Mouse (Mus musculus) lung, postnatal 0 days (tissue): Measurements from ENCODE around the gene 6430548M08Rik. TPM values are rescaled to one million over a fixed set of nuclear protein-coding genes. Genes with fewer than 3 reads are reported as not detected.

Experiments
- ATAC-seq: fragments of 200-750 bp; cut with Nextera tagmentation; 2 replicates; pipeline ENCODE4 v1.8.0; 2017; ENCODE audit warnings: moderate library complexity
- DNase-seq: peaks from one replicate; pipeline ENCODE4 v3.0.0-alpha.2; 2016; ENCODE audit warnings: low spot score
- H3K27ac ChIP-seq: fragments of 300-500 bp; sonication (generic); 2 replicates; pipeline ENCODE4 v1.5.1; 2014; ENCODE audit warnings: antibody characterized with exemption, mild to moderate bottlenecking, low read length, mixed read lengths
- H3K27me3 ChIP-seq: fragments of 300-500 bp; sonication (generic); replicated peaks from 2 replicates; pipeline ENCODE4 v1.6.1; 2014; ENCODE audit warnings: low read length, mixed read lengths; ENCODE audit not compliant: insufficient read depth
- H3K36me3 ChIP-seq: fragments of 300-500 bp; sonication (generic); 2 replicates; pipeline ENCODE4 v1.6.1; 2014; ENCODE audit warnings: low read length, mixed read lengths; ENCODE audit not compliant: insufficient read depth
- H3K4me1 ChIP-seq: fragments of 300-500 bp; sonication (generic); 2 replicates; pipeline ENCODE4 v1.6.1; 2014; ENCODE audit warnings: antibody characterized with exemption, low read depth, low read length, mixed read lengths; ENCODE audit not compliant: insufficient read depth
- H3K4me2 ChIP-seq: fragments of 300-500 bp; sonication (generic); replicated peaks from 2 replicates; pipeline ENCODE4 v1.6.1; 2014; ENCODE audit warnings: low read depth, mild to moderate bottlenecking, low read length, moderate library complexity, mixed read lengths
- H3K4me3 ChIP-seq: fragments of 300-500 bp; sonication (generic); 2 replicates; pipeline ENCODE4 v1.5.1; 2014; ENCODE audit warnings: low read depth, low read length
- H3K9ac ChIP-seq: fragments of 300-500 bp; sonication (generic); replicated peaks from 2 replicates; pipeline ENCODE4 v1.6.1; 2014; ENCODE audit warnings: low read depth, mild to moderate bottlenecking
- H3K9me3 ChIP-seq: fragments of 300-500 bp; sonication (generic); 2 replicates; pipeline ENCODE4 v1.6.1; 2016; ENCODE audit warnings: low read length, mixed read lengths
- CTCF ChIP-seq: IDR thresholded peaks from 2 replicates; pipeline ENCODE4 v1.5.1; 2016; ENCODE audit warnings: antibody characterized with exemption, mild to moderate bottlenecking
- EP300 ChIP-seq: IDR thresholded peaks from 2 replicates; pipeline ENCODE4 v1.6.1; 2016; ENCODE audit warnings: antibody characterized with exemption, mild to moderate bottlenecking, control low read depth
- WGBS: fragments of 180-500 bp; shearing (Covaris S2); extraction: QIAGEN DNeasy Blood & Tissue Kit; methylation state at CpG from one replicate; pipeline ENCODE4 v1.1.7; 2014; 5-methylcytosine and 5-hydroxymethylcytosine counted together
- polyA plus RNA-seq: library from polyadenylated mRNA; unstranded; fragments of >200 nt; fragmentation: Nextera tagmentation; extraction: Ambion mirVana; gene quantifications from 2 replicates; pipeline ENCODE4 v1.2.1, GENCODE M21; 2015

Gene 6430548M08Rik
- polyA plus RNA-seq, 1 experiment from 2014 or later: 16.3 TPM

DNA sequence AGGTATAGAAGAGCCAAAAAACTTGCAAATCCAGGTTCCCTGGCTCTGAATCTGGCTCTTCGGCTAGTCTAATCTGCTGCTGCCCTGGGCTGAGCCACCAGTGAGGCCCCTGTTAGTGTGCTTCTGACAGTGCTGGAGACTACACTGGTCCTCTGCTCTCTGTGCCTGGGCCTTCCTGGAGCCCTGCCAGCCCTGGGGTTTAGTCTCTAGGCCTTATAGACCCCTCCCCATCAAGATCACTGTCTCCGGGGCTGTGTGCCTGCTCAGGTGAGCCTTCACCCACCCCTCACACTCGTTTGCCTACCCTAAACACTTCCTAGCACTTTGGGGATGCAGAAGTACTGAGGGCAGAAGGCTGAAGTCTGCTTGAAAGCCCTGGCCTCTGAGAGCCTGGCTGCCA is 5.5 kb downstream of the 6430548M08Rik start:
- ATAC-seq: no peak
- Histone ChIP-seq H3K9me3 (no peaks in the 10 kb centered on the region), H3K9ac (no peak overlapping the region), H3K27ac (no peak overlapping the region), H3K36me3 (0 out of 2 replicates have a peak, but pooled peaks cover 4% of the 10 kb centered on the region), H3K4me2 (no peak overlapping the region; the same call in 1 of the 2 replicates), H3K4me3 (no peak overlapping the region), H3K4me1 (no peaks in the 10 kb centered on the region; the same call in 1 of the 2 replicates), H3K27me3 (peaks cover 14% of the 10 kb centered on the region)
- WGBS: 56% methylated on average over 3 of the region's 3 CpGs
- no peak for TF ChIP-seq EP300
- no peak for TF ChIP-seq CTCF
- no peak for DNase-seq

DNA sequence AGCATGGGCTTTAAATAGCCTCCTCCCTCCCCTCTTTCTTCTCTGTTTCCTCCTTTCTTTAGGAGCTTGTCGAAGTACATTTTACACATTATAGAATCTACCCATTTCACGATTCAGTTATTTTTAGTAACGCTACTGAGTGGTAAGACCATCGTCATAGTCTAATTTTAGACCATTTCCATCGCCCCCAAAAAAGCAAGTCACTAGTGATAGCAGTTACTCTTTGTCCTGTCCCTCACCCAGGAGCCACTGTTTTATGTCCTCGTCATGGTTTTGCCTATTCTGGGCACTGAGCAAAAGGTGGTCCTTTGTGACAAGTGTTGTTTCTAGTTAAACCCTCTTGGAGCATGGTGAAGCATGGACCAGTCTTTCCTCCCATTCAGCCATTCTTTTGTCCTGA is 6.0 kb downstream of the 6430548M08Rik start:
- Histone ChIP-seq H3K4me3 (no peak overlapping the region), H3K9ac (no peak overlapping the region), H3K36me3 (0 out of 2 replicates have a peak, but pooled peaks cover 4% of the 10 kb centered on the region), H3K27ac (no peak overlapping the region), H3K4me1 (no peaks in the 10 kb centered on the region; the same call in 1 of the 2 replicates), H3K4me2 (no peak overlapping the region), H3K27me3 (peaks cover 9% of the 10 kb centered on the region), H3K9me3 (no peaks in the 10 kb centered on the region)
- DNase-seq (no peak), ATAC-seq (no peak)
- 67% methylated on average over 6 of the region's 6 CpGs for WGBS
- TF ChIP-seq EP300 (no peak), CTCF (no peak)

DNA sequence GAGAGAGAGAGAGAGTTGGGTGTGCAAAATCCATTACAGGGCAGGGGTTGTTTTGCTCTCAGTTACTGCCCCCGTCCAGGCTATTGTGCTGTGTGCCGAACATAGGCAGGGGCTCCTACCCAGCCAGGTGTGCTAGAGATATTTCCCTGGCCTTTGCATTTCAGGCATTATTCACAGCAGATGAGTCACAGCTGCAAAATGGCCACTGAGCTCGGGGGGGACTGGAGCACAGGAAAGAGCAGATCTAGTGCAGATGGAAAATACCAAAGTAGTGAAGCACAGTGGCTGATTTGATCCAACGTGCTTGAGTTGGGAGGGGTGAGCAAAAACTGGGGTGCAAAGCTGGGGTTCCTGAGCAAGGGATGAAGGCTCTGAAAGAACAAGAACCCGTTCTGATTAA is 7.0 kb downstream of the 6430548M08Rik start:
- no peak overlapping the region for H3K4me2 ChIP-seq
- 0 out of 2 replicates have a peak, but pooled peaks cover 4% of the 10 kb centered on the region for H3K36me3 ChIP-seq
- no peak overlapping the region for H3K9ac ChIP-seq
- no peak for ATAC-seq
- no peaks in the 10 kb centered on the region; the same call in 1 of the 2 replicates for H3K4me1 ChIP-seq
- no peak overlapping the region for H3K27ac ChIP-seq
- TF ChIP-seq CTCF: no peak
- TF ChIP-seq EP300: no peak
- H3K9me3 ChIP-seq: no peaks in the 10 kb centered on the region
- DNase-seq: no peak
- H3K27me3 ChIP-seq: no peaks in the 10 kb centered on the region; the same call in none of the 2 replicates
- no peak overlapping the region for H3K4me3 ChIP-seq
- 54% methylated on average over 5 of the region's 5 CpGs for WGBS

DNA sequence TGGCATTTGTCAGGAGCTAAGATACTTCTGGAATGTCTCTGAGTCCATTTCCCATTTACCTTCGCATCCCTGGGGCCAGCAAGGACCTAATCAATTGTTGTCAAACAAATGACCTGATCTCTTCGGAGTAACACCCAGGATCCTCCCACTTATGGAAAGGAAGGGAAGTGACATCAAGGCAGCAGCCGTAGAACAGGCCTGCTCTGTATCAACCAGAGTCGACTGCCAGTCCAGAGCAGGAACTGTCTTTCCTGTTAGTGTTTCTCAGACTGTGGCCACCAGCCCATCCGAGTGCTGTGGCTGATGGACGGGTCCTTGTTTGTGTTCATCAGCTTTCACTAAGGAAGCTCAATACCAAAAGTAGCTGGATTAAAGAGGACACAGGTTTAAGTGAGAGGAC is 10.3 kb downstream of the 6430548M08Rik start:
- Histone ChIP-seq H3K9ac (no peak overlapping the region), H3K27ac (peak overlapping the region; percentile 11; the same call in 1 of the 2 replicates), H3K36me3 (0 out of 2 replicates have a peak, but pooled peaks cover 4% of the 10 kb centered on the region), H3K4me2 (no peak overlapping the region), H3K9me3 (no peaks in the 10 kb centered on the region), H3K27me3 (no peaks in the 10 kb centered on the region; the same call in none of the 2 replicates), H3K4me3 (no peak overlapping the region), H3K4me1 (no peaks in the 10 kb centered on the region)
- peak; percentile 65 for ATAC-seq
- peak; percentile 54 for DNase-seq
- WGBS: 24% methylated on average over 6 of the region's 6 CpGs
- TF ChIP-seq EP300 (no peak), CTCF (no peak)

DNA sequence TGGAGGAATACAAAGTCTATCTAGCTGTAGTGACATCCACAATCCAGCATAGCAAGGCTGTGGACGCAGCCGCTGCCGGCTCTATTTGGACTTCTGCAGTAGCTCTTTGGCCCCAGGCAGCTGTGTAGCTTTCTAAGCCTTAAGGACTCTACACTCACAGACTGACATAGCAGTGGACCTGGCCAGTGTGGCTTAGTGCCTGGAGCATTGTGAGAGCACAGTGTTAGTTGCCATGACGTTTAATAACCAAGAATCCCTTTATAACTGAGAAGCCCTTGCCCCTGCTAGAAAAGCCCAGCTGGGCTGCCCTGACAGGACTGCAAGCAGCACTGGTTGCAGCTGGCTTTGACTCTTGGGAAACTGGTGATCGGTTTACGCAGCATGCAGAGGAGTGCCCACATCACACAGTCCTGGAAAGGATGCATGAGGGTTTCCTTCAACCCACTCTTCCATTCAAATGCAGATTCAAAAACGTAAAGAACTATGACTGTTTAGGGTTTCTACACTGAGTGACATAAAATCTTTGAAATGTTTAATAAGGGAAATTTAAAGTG is 11.0 kb downstream of the 6430548M08Rik start:
- 53% methylated on average over 7 of the region's 7 CpGs for WGBS
- DNase-seq (no peak), ATAC-seq (no peak)
- Histone ChIP-seq H3K9me3 (no peaks in the 10 kb centered on the region), H3K4me1 (no peaks in the 10 kb centered on the region), H3K4me2 (no peak overlapping the region), H3K27ac (peak overlapping the region; percentile 11; the same call in 1 of the 2 replicates), H3K9ac (no peak overlapping the region), H3K36me3 (no peaks in the 10 kb centered on the region), H3K4me3 (no peak overlapping the region), H3K27me3 (no peaks in the 10 kb centered on the region; the same call in none of the 2 replicates)
- TF ChIP-seq CTCF (no peak), EP300 (no peak)

DNA sequence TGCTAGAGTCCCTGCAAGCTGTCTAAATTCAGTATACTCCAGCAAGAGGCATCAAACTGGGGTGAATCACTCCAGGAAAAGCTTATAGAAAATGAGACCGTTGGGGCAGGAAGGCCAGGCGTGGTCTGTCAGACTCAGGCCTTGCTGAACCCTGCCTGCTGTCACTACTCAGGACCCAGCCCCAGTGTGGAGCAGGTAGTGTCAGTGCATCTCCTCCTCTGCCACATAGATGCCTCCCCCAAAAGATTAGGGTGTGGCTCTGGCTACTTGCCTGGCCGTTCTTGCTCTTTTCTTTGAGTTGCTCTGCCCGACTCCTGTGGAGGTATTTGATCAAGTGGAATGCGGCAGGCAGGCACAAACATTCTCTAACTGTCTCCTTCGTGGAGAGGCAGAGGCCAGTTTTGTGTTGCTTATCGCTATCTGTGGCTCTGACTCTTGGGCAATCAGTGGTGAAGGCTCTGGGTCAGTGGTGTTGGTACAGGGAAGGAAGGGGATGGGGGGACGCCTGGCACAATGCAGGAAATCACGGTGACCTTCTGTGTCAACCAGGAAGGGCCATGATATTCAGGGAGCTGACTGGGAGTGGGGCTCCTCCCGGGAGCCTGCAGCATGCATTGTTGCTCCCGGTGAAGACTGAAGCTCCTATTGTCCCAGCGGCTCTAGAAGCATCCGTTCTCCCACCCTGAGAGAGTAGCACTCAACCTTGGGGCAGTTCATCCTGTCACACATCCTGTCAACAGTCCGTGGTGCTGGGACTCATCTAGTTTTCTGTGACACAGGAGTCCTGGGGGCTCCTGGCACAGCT is 12.6 kb downstream of the 6430548M08Rik start:
- no peaks in the 10 kb centered on the region for H3K9me3 ChIP-seq
- peak; percentile 90 for ATAC-seq
- no peaks in the 10 kb centered on the region; the same call in none of the 2 replicates for H3K27me3 ChIP-seq
- H3K4me2 ChIP-seq: no peak overlapping the region
- H3K4me1 ChIP-seq: no peaks in the 10 kb centered on the region
- no peak overlapping the region for H3K9ac ChIP-seq
- 17% methylated on average over 14 of the region's 14 CpGs for WGBS
- H3K27ac ChIP-seq: peak overlapping the region; percentile 63
- no peak overlapping the region for H3K4me3 ChIP-seq
- peak; percentile 61 for TF ChIP-seq EP300
- no peak for TF ChIP-seq CTCF
- DNase-seq: peak; percentile 73
- no peaks in the 10 kb centered on the region for H3K36me3 ChIP-seq
